Mouse (Mus musculus) liver, postnatal 0 days (tissue): ENCODE measurements around the gene Glod4.

Experiments used
- CTCF ChIP-seq: sonication (generic); IDR thresholded peaks from 2 replicates; pipeline ENCODE4 v1.5.1; 2016; ENCODE audit warnings: antibody characterized with exemption, low read depth
- EP300 ChIP-seq: IDR thresholded peaks from 2 replicates; pipeline ENCODE4 v1.6.1; 2016; ENCODE audit warnings: antibody characterized with exemption, low read depth, mild to moderate bottlenecking

DNA sequence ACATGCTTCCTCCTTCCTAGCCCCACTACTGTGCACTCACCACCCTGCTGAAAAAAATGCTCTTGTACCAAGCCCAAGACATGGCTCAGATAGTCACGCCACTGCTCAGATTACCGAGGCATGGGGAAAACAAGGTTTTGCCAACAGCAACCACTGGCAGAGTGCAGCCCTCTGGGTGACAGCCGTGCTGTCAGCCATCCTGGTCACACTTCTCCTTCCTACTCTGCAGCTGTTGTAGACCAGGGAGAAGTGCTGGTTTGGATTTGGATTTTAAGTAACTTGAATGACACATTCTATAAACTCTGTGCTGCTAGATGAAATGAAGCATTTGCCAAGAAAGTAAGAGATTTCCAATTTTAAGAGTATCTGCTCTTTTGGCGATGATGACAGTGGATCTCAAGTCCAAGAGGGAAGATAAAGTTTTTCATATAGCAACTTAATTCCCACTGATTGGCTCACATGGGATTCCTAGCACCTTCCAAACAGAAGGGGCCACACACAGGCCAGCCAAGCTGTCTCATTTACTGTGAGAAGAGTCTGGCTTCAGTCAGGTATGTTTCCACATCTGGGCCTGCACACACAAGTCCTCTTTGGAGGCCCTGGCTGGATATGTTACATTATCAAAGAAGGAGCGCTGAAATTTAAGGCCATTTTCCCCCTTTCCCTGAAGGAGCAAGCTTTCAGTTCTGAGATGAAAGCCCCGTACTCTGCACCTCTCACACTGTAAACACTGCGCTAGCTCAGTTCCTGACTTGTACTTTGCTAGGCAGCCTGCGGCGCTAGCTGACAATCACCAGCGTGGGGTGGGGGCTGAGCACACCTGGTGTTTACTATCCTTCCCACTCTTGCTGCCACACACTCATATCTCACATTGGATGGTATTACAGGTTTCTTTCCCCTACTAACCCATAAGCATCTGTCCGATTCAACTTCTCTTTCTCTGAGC lies 136.7 kb downstream of the Glod4 start:
- TF ChIP-seq CTCF (no peak), EP300 (no peak)
